Mouse (Mus musculus) heart, postnatal 14 days (tissue): ENCODE data around the gene Rnf43. TPM values are rescaled to one million over a fixed set of nuclear protein-coding genes. Genes with fewer than 3 reads are reported as not detected.

ENCODE experiments used
- DNase-seq, 2 experiments: peaks; one replicate each; pipeline ENCODE4 v3.0.0; 2021 to 2022
- intact Hi-C: fragments of 180-260 bp; cut with DNase I; formaldehyde crosslinking; loops from one replicate; pipeline ENCODE4 v1.15.1; 2025
- total RNA-seq, 2 experiments: library from RNA; stranded (reverse); gene quantifications; 2 replicates each; pipeline ENCODE4 v1.2.3; 2021

The Rnf43 gene
- total RNA-seq, 2 experiments from 2014 or later = 0.39 to 0.67 TPM

- DNase-seq = no peak
- intact Hi-C loops = no loop called here
These were observed 94.8 kb downstream of the Rnf43 start for GRCm38 (mm10) chr11:87757001-87757954.

- no peak for DNase-seq
- intact Hi-C loops = no loop called here
These were observed 95.8 kb downstream of the Rnf43 start for GRCm38 (mm10) chr11:87758161-87758911.

GRCm38 (mm10) chr11:87758957-87759608 lies 96.6 kb downstream of the Rnf43 start:
- intact Hi-C loops = no loop called here
- DNase-seq = no peak

GRCm38 (mm10) chr11:87759609-87760005 lies 97.1 kb downstream of the Rnf43 start:
- no peak for DNase-seq
- intact Hi-C loops = no loop called here

- intact Hi-C loops = no loop called here
- DNase-seq = no peak
These were observed 98.0 kb downstream of the Rnf43 start, which contains the start of gene Tspoap1 for GRCm38 (mm10) chr11:87760301-87761081. TSS of gene Tspoap1 (plus strand) at chr11:87760541.

GRCm38 (mm10) chr11:87761181-87761721 lies 98.7 kb downstream of the Rnf43 start:
- intact Hi-C loops = no loop called here
- no peak for DNase-seq

GRCm38 (mm10) chr11:87761806-87762701 lies 99.5 kb downstream of the Rnf43 start:
- intact Hi-C loops = no loop called here
- no peak for DNase-seq

GRCm38 (mm10) chr11:87762702-87763385 lies 100.3 kb downstream of the Rnf43 start:
- intact Hi-C loops = no loop called here

GRCm38 (mm10) chr11:87763511-87763987 lies 101.0 kb downstream of the Rnf43 start:
- intact Hi-C loops = no loop called here
- no peak for DNase-seq

More at GRCm38 (mm10) chr11:87762702-87763385, 100.3 kb downstream of the Rnf43 start:
- no peak for DNase-seq

GRCm38 (mm10) chr11:87763988-87764876 lies 101.7 kb downstream of the Rnf43 start:
- no peak for DNase-seq
- intact Hi-C loops = no loop called here

GRCm38 (mm10) chr11:87768745-87769144 lies 106.2 kb downstream of the Rnf43 start:
- DNase-seq = no peak
- intact Hi-C loops = no loop called here

- intact Hi-C loops = loop anchor here (1.0 kb wide), 1 partner anchor 109 kb away; the partner anchor contains the start of gene Rnf43
- peak; percentile 64 to 80 for DNase-seq
These were observed 108.5 kb downstream of the Rnf43 start for GRCm38 (mm10) chr11:87770989-87771388.

GRCm38 (mm10) chr11:87772354-87772753 lies 109.8 kb downstream of the Rnf43 start:
- no peak for DNase-seq
- intact Hi-C loops = no loop called here

GRCm38 (mm10) chr11:87778100-87778765 lies 115.7 kb downstream of the Rnf43 start:
- DNase-seq = peak; percentile 24 to 40
- intact Hi-C loops = no loop called here

GRCm38 (mm10) chr11:87778915-87779314 lies 116.4 kb downstream of the Rnf43 start:
- DNase-seq = no peak
- intact Hi-C loops = no loop called here

GRCm38 (mm10) chr11:87779392-87779791 lies 116.9 kb downstream of the Rnf43 start:
- intact Hi-C loops = no loop called here
- DNase-seq = no peak
